Mouse (Mus musculus) CH12.LX (cell line): ENCODE results near the gene Kif26a. TPM values are rescaled to one million over a fixed set of nuclear protein-coding genes. Genes with fewer than 3 reads are reported as not detected.

Source experiments
- DNase-seq: peaks from one replicate; pipeline ENCODE4 v3.0.0-alpha.2; 2013; ENCODE audit errors: extremely low read depth
- H3K27ac ChIP-seq: 2 replicates; pipeline ENCODE4 v1.5.1; 2012; ENCODE audit warnings: low read depth, mild to moderate bottlenecking, control low read depth, moderate library complexity; ENCODE audit not compliant: insufficient read depth
- H3K27me3 ChIP-seq: replicated peaks from 2 replicates; pipeline ENCODE3; 2012; ENCODE audit warnings: inconsistent platforms
- H3K36me3 ChIP-seq, 2 experiments: replicated peaks in 1 of 2; 2 replicates each; pipeline versions ENCODE3 to v1.6.1; 2012; ENCODE audit warnings: inconsistent platforms in 1 of 2, low read length in 1 of 2, mild to moderate bottlenecking in 1 of 2, mixed read lengths in 1 of 2, moderate library complexity in 1 of 2; ENCODE audit not compliant: control insufficient read depth in 1 of 2, insufficient read depth in 1 of 2
- H3K4me1 ChIP-seq, 2 experiments: 2 replicates each; pipeline ENCODE4 v1.6.1; 2012; ENCODE audit warnings: inconsistent platforms in 1 of 2, moderate library complexity in 1 of 2; ENCODE audit not compliant: insufficient read depth in 2 of 2, control insufficient read depth in 1 of 2
- H3K4me2 ChIP-seq: 2 replicates; pipeline ENCODE4 v1.6.1; 2012; ENCODE audit warnings: low read depth, mild to moderate bottlenecking, control low read depth; ENCODE audit not compliant: poor library complexity, insufficient read depth, severe bottlenecking
- H3K4me3 ChIP-seq, 3 experiments: fragments of 150-350 bp in 1 of 3; sonication (generic) in 1 of 3; replicated peaks in 1 of 3; 2 replicates each; pipeline versions ENCODE3 to v1.5.1; 2011 to 2012; ENCODE audit warnings: low read depth in 2 of 3, low read length in 2 of 3, mild to moderate bottlenecking in 2 of 3, moderate library complexity in 2 of 3, control low read depth in 1 of 3, improper control_type of control experiment in 1 of 3, inconsistent platforms in 1 of 3, mixed read lengths in 1 of 3; ENCODE audit not compliant: poor library complexity in 1 of 3
- H3K79me2 ChIP-seq: replicated peaks from 2 replicates; pipeline ENCODE4 v1.6.1; 2012; ENCODE audit warnings: mild to moderate bottlenecking, moderate library complexity; ENCODE audit not compliant: control insufficient read depth, poor library complexity, insufficient read depth, severe bottlenecking; ENCODE audit errors: extremely low read depth
- H3K9ac ChIP-seq: 2 replicates; pipeline ENCODE4 v1.6.1; 2012; ENCODE audit warnings: low read depth, mild to moderate bottlenecking, control low read depth, moderate library complexity; ENCODE audit not compliant: insufficient read depth
- H3K9me3 ChIP-seq: replicated peaks from 2 replicates; pipeline ENCODE3; 2012; ENCODE audit warnings: low read length, inconsistent platforms, mixed read lengths
- CTCF ChIP-seq, 2 experiments: IDR thresholded peaks in 1 of 2; conservative IDR thresholded peaks in 1 of 2; 2 replicates each; pipeline ENCODE4 v1.5.1; 2011 to 2012; ENCODE audit warnings: low read depth in 2 of 2, low read length in 2 of 2, improper control_type of control experiment in 1 of 2, inconsistent platforms in 1 of 2, mild to moderate bottlenecking in 1 of 2, moderate library complexity in 1 of 2
- GABPA ChIP-seq: IDR thresholded peaks from 2 replicates; pipeline ENCODE4 v1.6.1; 2012; ENCODE audit warnings: low read depth, low read length, improper control_type of control experiment, inconsistent platforms; ENCODE audit not compliant: insufficient replicate concordance
- HCFC1 ChIP-seq: IDR thresholded peaks from 2 replicates; pipeline ENCODE4 v1.6.1; 2012; ENCODE audit warnings: low read depth, mild to moderate bottlenecking, inconsistent platforms, low read length, improper control_type of control experiment
- JUN ChIP-seq: IDR thresholded peaks from 2 replicates; pipeline ENCODE4 v1.6.1; 2011; ENCODE audit warnings: low read depth, mild to moderate bottlenecking, low read length, improper control_type of control experiment, moderate library complexity; ENCODE audit not compliant: insufficient read depth
- MAFK ChIP-seq: IDR thresholded peaks from 2 replicates; pipeline ENCODE4 v1.6.1; 2011; ENCODE audit warnings: low read length, improper control_type of control experiment; ENCODE audit not compliant: insufficient replicate concordance
- MAZ ChIP-seq: IDR thresholded peaks from 2 replicates; pipeline ENCODE4 v1.6.1; 2012; ENCODE audit warnings: low read depth, mild to moderate bottlenecking, inconsistent platforms, low read length, improper control_type of control experiment, moderate library complexity
- RAD21 ChIP-seq: IDR thresholded peaks from 2 replicates; pipeline ENCODE4 v1.6.1; 2011; ENCODE audit warnings: low read depth, mild to moderate bottlenecking, low read length, improper control_type of control experiment, moderate library complexity
- SMC3 ChIP-seq: IDR thresholded peaks from 2 replicates; pipeline ENCODE4 v1.6.1; 2011; ENCODE audit warnings: low read depth, low read length, improper control_type of control experiment
- TBP ChIP-seq: conservative IDR thresholded peaks from 2 replicates; pipeline ENCODE4 v1.6.1; 2011; ENCODE audit warnings: low read depth, low read length, improper control_type of control experiment
- ZC3H11A ChIP-seq: IDR thresholded peaks from 2 replicates; pipeline ENCODE4 v1.6.1; 2012; ENCODE audit warnings: low read depth, mild to moderate bottlenecking, inconsistent platforms, low read length, improper control_type of control experiment
- dilution Hi-C: fragments of 300-500 bp; cut with MboI; formaldehyde crosslinking; loops from 2 replicates; pipeline ENCODE4 v1.14.3; 2020; ENCODE audit warnings: low sequenced_read_pairs; ENCODE audit not compliant: extremely low pct_unique_long_range_greater_than_20kb, extremely low pct_ligation_motif_present
- in situ Hi-C: fragments of 300-500 bp; cut with MboI; formaldehyde crosslinking; loops from 3 replicates; pipeline ENCODE4 v1.14.3; 2019; ENCODE audit warnings: low sequenced_read_pairs, low pct_ligation_motif_present, low pct_unique_long_range_greater_than_20kb, mixed read lengths
- polyA plus RNA-seq: library from polyadenylated mRNA; unstranded; fragments of >175 nt; gene quantifications from 2 replicates; pipeline ENCODE4 v1.2.1, GENCODE M21; 2012; ENCODE audit warnings: low read depth; ENCODE audit not compliant: insufficient read length
- total RNA-seq, 2 experiments: library from RNA; depleted of rRNA; stranded (reverse); fragments of 300-350 nt in 1 of 2; fragments of >200 nt in 1 of 2; gene quantifications; 2 replicates each; pipeline ENCODE4 v1.2.3; 2012 to 2014

Kif26a gene
- total and polyA plus RNA-seq, 3 experiments: not detected

GRCm38 (mm10) chr12:112101045-112101444, 45.0 kb upstream of the Kif26a start:
- Histone ChIP-seq H3K9ac (no peak overlapping the region), H3K27me3 (peaks cover 91% of the 10 kb centered on the region), H3K4me1 (peaks cover 0 to 3% of the 10 kb centered on the region in 2 experiments; a peak in 1 of 4 replicates), H3K27ac (no peak overlapping the region), H3K9me3 (peaks cover 4% of the 10 kb centered on the region), H3K4me3 (no peak overlapping the region), H3K79me2 (no peaks in the 10 kb centered on the region), H3K4me2 (no peak overlapping the region), H3K36me3 (no peaks in the 10 kb centered on the region)
- TF ChIP-seq HCFC1 (no peak), CTCF (conservative IDR thresholded peaks at IDR 0.05 in 1 of 2, IDR thresholded peaks at IDR 0.05 in 1 of 2; ENCODE audit: low read depth in 2 of 2, low read length in 2 of 2) (peak in 1 of 2 experiments; percentile 27; a peak in 1 of 4 replicates), GABPA (no peak), ZC3H11A (no peak), SMC3 (peak; percentile 4; the same call in 1 of the 2 replicates), MAZ (no peak)
- no peak for DNase-seq
- dilution Hi-C loops: no loop called here
- in situ Hi-C loops: no loop called here

GRCm38 (mm10) chr12:112103179-112103578, 42.8 kb upstream of the Kif26a start:
- TF ChIP-seq TBP: no peak
- TF ChIP-seq MAFK: peak; percentile 94
- peaks cover 0 to 3% of the 10 kb centered on the region in 2 experiments; a peak in 1 of 4 replicates for H3K4me1 ChIP-seq
- no peak overlapping the region for H3K27ac ChIP-seq
- DNase-seq: no peak
- no peaks in the 10 kb centered on the region for H3K79me2 ChIP-seq
- peaks cover 91% of the 10 kb centered on the region for H3K27me3 ChIP-seq
- no peaks in the 10 kb centered on the region for H3K36me3 ChIP-seq
- H3K4me2 ChIP-seq: no peak overlapping the region; the same call in 1 of the 2 replicates
- H3K4me3 ChIP-seq: no peak overlapping the region
- H3K9me3 ChIP-seq: no peaks in the 10 kb centered on the region
- no peak overlapping the region for H3K9ac ChIP-seq
- in situ Hi-C loops (no loop called here), dilution Hi-C loops (no loop called here)

- peaks cover 0 to 3% of the 10 kb centered on the region in 2 experiments; a peak in 1 of 4 replicates for H3K4me1 ChIP-seq
- no peak overlapping the region for H3K27ac ChIP-seq
- H3K36me3 ChIP-seq: no peaks in the 10 kb centered on the region
- in situ Hi-C loops: no loop called here
- no peak overlapping the region for H3K9ac ChIP-seq
- no peak overlapping the region for H3K4me3 ChIP-seq
- H3K9me3 ChIP-seq: no peaks in the 10 kb centered on the region
- TF ChIP-seq MAFK (no peak), RAD21 (no peak), CTCF (conservative IDR thresholded peaks at IDR 0.05 in 1 of 2, IDR thresholded peaks at IDR 0.05 in 1 of 2; ENCODE audit: low read depth in 2 of 2, low read length in 2 of 2) (no peak), JUN (no peak)
- TF ChIP-seq, all 38 proteins: peak for 0
- Histone ChIP-seq H3K4me2 (no peak overlapping the region), H3K27me3 (peaks cover 90% of the 10 kb centered on the region), H3K79me2 (no peaks in the 10 kb centered on the region)
- dilution Hi-C loops: no loop called here
- DNase-seq: no peak
Observed at GRCm38 (mm10) chr12:112104890-112105289, 41.1 kb upstream of the Kif26a start.
